Mouse (Mus musculus) liver, embryonic 13.5 days (tissue): ENCODE measurements around the gene Smc6. TPM values are rescaled to one million over a fixed set of nuclear protein-coding genes. Genes with fewer than 3 reads are reported as not detected.

Experiments used
- ATAC-seq: fragments of 200-750 bp; cut with Nextera tagmentation; 2 replicates; pipeline ENCODE4 v1.8.0; 2017; ENCODE audit warnings: low read depth, mild to moderate bottlenecking, moderate number of reproducible peaks, moderate library complexity
- DNase-seq: peaks from one replicate; pipeline ENCODE4 v3.0.0; 2022
- H3K27ac ChIP-seq: fragments of 300-500 bp; sonication (generic); 2 replicates; pipeline ENCODE4 v1.5.1; 2015; ENCODE audit warnings: moderate library complexity, mild to moderate bottlenecking, inconsistent platforms
- H3K27me3 ChIP-seq: fragments of 300-500 bp; sonication (generic); 2 replicates; pipeline ENCODE4 v1.6.1; 2015; ENCODE audit warnings: mild to moderate bottlenecking, inconsistent platforms
- H3K36me3 ChIP-seq: fragments of 300-500 bp; sonication (generic); 2 replicates; pipeline ENCODE4 v1.6.1; 2015; ENCODE audit warnings: mild to moderate bottlenecking, inconsistent platforms
- H3K4me1 ChIP-seq: fragments of 300-500 bp; sonication (generic); replicated peaks from 2 replicates; pipeline ENCODE4 v1.6.1; 2015; ENCODE audit warnings: inconsistent platforms
- H3K4me2 ChIP-seq: fragments of 300-500 bp; sonication (generic); 2 replicates; pipeline ENCODE4 v1.6.1; 2015; ENCODE audit warnings: inconsistent platforms, mild to moderate bottlenecking, moderate library complexity
- H3K4me3 ChIP-seq: fragments of 300-500 bp; sonication (generic); replicated peaks from 2 replicates; pipeline ENCODE4 v1.5.1; 2015; ENCODE audit warnings: mild to moderate bottlenecking, inconsistent platforms
- H3K9ac ChIP-seq: fragments of 300-500 bp; sonication (generic); 2 replicates; pipeline ENCODE4 v1.6.1; 2015; ENCODE audit warnings: mild to moderate bottlenecking, inconsistent platforms
- H3K9me3 ChIP-seq: fragments of 300-500 bp; sonication (generic); replicated peaks from 2 replicates; pipeline ENCODE4 v1.6.1; 2016; ENCODE audit warnings: inconsistent platforms
- WGBS: fragments of 180-500 bp; shearing (Covaris S2); methylation state at CpG from one replicate; pipeline ENCODE4 v1.1.7; 2015; ENCODE audit not compliant: insufficient replicate concordance; 5-methylcytosine and 5-hydroxymethylcytosine counted together
- polyA plus RNA-seq: library from polyadenylated mRNA; unstranded; fragments of >200 nt; fragmentation: Nextera tagmentation; extraction: Ambion mirVana; gene quantifications from 2 replicates; pipeline ENCODE4 v1.2.1, GENCODE M21; 2015

Gene Smc6
- polyA plus RNA-seq, result 93.3 and 107 TPM in 2 replicates

- no peaks in the 10 kb centered on the region for H3K27me3 ChIP-seq
- WGBS, result under 1% methylated on average over 79 of the region's 83 CpGs
- H3K4me2 ChIP-seq, result peak within 1 kb of the TSS; percentile 87
- H3K9ac ChIP-seq, result peak within 1 kb of the TSS; percentile 98
- DNase-seq (peak; percentile 90), ATAC-seq (peak; percentile 96)
- peak within 1 kb of the TSS; percentile 91 for H3K4me3 ChIP-seq
- H3K27ac ChIP-seq, result peak within 1 kb of the TSS; percentile 92
- H3K36me3 ChIP-seq, result no peaks in the 10 kb centered on the region
- peaks cover 38% of the 10 kb centered on the region for H3K4me1 ChIP-seq
- no peaks in the 10 kb centered on the region for H3K9me3 ChIP-seq
Observed at GRCm38 (mm10) chr12:11265382-11266281, at the start of gene Smc6, which contains the start of gene Gen1. Smc6 (plus strand) TSS chr12:11265886. Gen1 (minus strand) TSS chr12:11265801.

GRCm38 (mm10) chr12:11216454-11216853, 49.2 kb upstream of the Smc6 start:
- H3K4me1 ChIP-seq, result no peaks in the 10 kb centered on the region
- no peak overlapping the region for H3K9ac ChIP-seq
- ATAC-seq, result no peak
- 56% methylated on average over 3 of the region's 3 CpGs for WGBS
- no peaks in the 10 kb centered on the region for H3K36me3 ChIP-seq
- no peak overlapping the region for H3K4me3 ChIP-seq
- no peaks in the 10 kb centered on the region for H3K27me3 ChIP-seq
- DNase-seq, result no peak
- no peaks in the 10 kb centered on the region for H3K9me3 ChIP-seq
- H3K27ac ChIP-seq, result no peak overlapping the region
- no peak overlapping the region for H3K4me2 ChIP-seq

GRCm38 (mm10) chr12:11217726-11218250, 47.9 kb upstream of the Smc6 start:
- Histone ChIP-seq H3K4me2 (no peak overlapping the region), H3K27me3 (no peaks in the 10 kb centered on the region), H3K9ac (no peak overlapping the region), H3K4me3 (no peak overlapping the region), H3K27ac (no peak overlapping the region), H3K36me3 (no peaks in the 10 kb centered on the region), H3K4me1 (no peaks in the 10 kb centered on the region), H3K9me3 (no peaks in the 10 kb centered on the region)
- ATAC-seq, result no peak
- DNase-seq, result no peak
- WGBS, result 40% methylated on average over 7 of the region's 7 CpGs

GRCm38 (mm10) chr12:11221524-11222330, 44.0 kb upstream of the Smc6 start:
- no peaks in the 10 kb centered on the region for H3K36me3 ChIP-seq
- no peak for ATAC-seq

GRCm38 (mm10) chr12:11222566-11222965, 43.1 kb upstream of the Smc6 start:
- no peak for ATAC-seq
- H3K4me1 ChIP-seq, result no peaks in the 10 kb centered on the region
- DNase-seq, result no peak
- no peaks in the 10 kb centered on the region for H3K27me3 ChIP-seq
- no peaks in the 10 kb centered on the region for H3K9me3 ChIP-seq
- H3K36me3 ChIP-seq, result no peaks in the 10 kb centered on the region
- H3K4me3 ChIP-seq, result no peak overlapping the region
- whole genome bisulfite sequencing, result 51% methylated on average over 3 of the region's 3 CpGs
- no peak overlapping the region for H3K9ac ChIP-seq
- H3K27ac ChIP-seq, result no peak overlapping the region
- H3K4me2 ChIP-seq, result no peak overlapping the region

More at GRCm38 (mm10) chr12:11221524-11222330, 44.0 kb upstream of the Smc6 start:
- H3K4me1 ChIP-seq, result no peaks in the 10 kb centered on the region
- no peak overlapping the region for H3K9ac ChIP-seq
- H3K4me2 ChIP-seq, result no peak overlapping the region
- no peak overlapping the region for H3K27ac ChIP-seq
- no peak overlapping the region for H3K4me3 ChIP-seq
- no peaks in the 10 kb centered on the region for H3K27me3 ChIP-seq
- DNase-seq, result no peak
- no peaks in the 10 kb centered on the region for H3K9me3 ChIP-seq
- 65% methylated on average over 20 of the region's 20 CpGs for WGBS

GRCm38 (mm10) chr12:11223090-11223489, 42.6 kb upstream of the Smc6 start:
- WGBS, result 59% methylated on average over 10 of the region's 10 CpGs
- ATAC-seq, result no peak

GRCm38 (mm10) chr12:11224722-11225121, 41.0 kb upstream of the Smc6 start:
- Histone ChIP-seq H3K27ac (no peak overlapping the region), H3K9ac (no peak overlapping the region), H3K4me3 (no peak overlapping the region), H3K9me3 (no peaks in the 10 kb centered on the region), H3K36me3 (no peaks in the 10 kb centered on the region), H3K4me1 (no peaks in the 10 kb centered on the region), H3K4me2 (no peak overlapping the region), H3K27me3 (no peaks in the 10 kb centered on the region)
- 28% methylated on average over 5 of the region's 5 CpGs for WGBS
- DNase-seq (no peak), ATAC-seq (no peak)

More at GRCm38 (mm10) chr12:11223090-11223489, 42.6 kb upstream of the Smc6 start:
- H3K9me3 ChIP-seq, result no peaks in the 10 kb centered on the region
- no peak overlapping the region for H3K4me3 ChIP-seq
- no peaks in the 10 kb centered on the region for H3K27me3 ChIP-seq
- no peak overlapping the region for H3K9ac ChIP-seq
- H3K36me3 ChIP-seq, result no peaks in the 10 kb centered on the region
- no peak overlapping the region for H3K4me2 ChIP-seq
- H3K27ac ChIP-seq, result no peak overlapping the region
- no peaks in the 10 kb centered on the region for H3K4me1 ChIP-seq
- no peak for DNase-seq

GRCm38 (mm10) chr12:11226123-11226522, 39.6 kb upstream of the Smc6 start:
- Histone ChIP-seq H3K36me3 (no peaks in the 10 kb centered on the region), H3K9me3 (no peaks in the 10 kb centered on the region), H3K27ac (no peak overlapping the region), H3K27me3 (no peaks in the 10 kb centered on the region), H3K9ac (no peak overlapping the region), H3K4me3 (no peak overlapping the region), H3K4me2 (no peak overlapping the region), H3K4me1 (no peaks in the 10 kb centered on the region)
- WGBS, result 35% methylated on average over 1 of the region's 1 CpGs
- DNase-seq (no peak), ATAC-seq (no peak)

- WGBS, result 47% methylated on average over 5 of the region's 5 CpGs
Observed at GRCm38 (mm10) chr12:11226529-11227268, 39.0 kb upstream of the Smc6 start.

GRCm38 (mm10) chr12:11230267-11230666, 35.4 kb upstream of the Smc6 start:
- Histone ChIP-seq H3K9ac (no peak overlapping the region), H3K27ac (no peak overlapping the region), H3K4me1 (no peaks in the 10 kb centered on the region), H3K27me3 (no peaks in the 10 kb centered on the region), H3K36me3 (no peaks in the 10 kb centered on the region), H3K9me3 (no peaks in the 10 kb centered on the region), H3K4me3 (no peak overlapping the region), H3K4me2 (no peak overlapping the region)
- WGBS, result 25% methylated on average over 2 of the region's 2 CpGs
- DNase-seq (no peak), ATAC-seq (no peak)

More at GRCm38 (mm10) chr12:11226529-11227268, 39.0 kb upstream of the Smc6 start:
- Histone ChIP-seq H3K4me3 (no peak overlapping the region), H3K9ac (no peak overlapping the region), H3K27ac (no peak overlapping the region), H3K36me3 (no peaks in the 10 kb centered on the region), H3K9me3 (no peaks in the 10 kb centered on the region), H3K27me3 (no peaks in the 10 kb centered on the region), H3K4me1 (no peaks in the 10 kb centered on the region), H3K4me2 (no peak overlapping the region)
- no peak for ATAC-seq
- DNase-seq, result no peak
